Mouse (Mus musculus): ENCODE data around the gene Rmi2.
A peak's percentile ranks its signal among the peaks of the same experiment; 100 is the strongest.

The Rmi2 gene

GRCm38 (mm10) chr16:10865592-10865987 lies 30.7 kb downstream of the Rmi2 start:
- no peak for DNase-seq (ENCODE audit: low spot score in 2 of 2)

- DNase-seq (ENCODE audit: low spot score in 2 of 2): no peak
Measured at GRCm38 (mm10) chr16:10866841-10867240, 32.0 kb downstream of the Rmi2 start.

- no peak for DNase-seq (ENCODE audit: low spot score in 2 of 2)
Measured at GRCm38 (mm10) chr16:10867501-10867900, 32.6 kb downstream of the Rmi2 start.

GRCm38 (mm10) chr16:10867904-10868440 lies 33.1 kb downstream of the Rmi2 start:
- DNase-seq (ENCODE audit: low spot score in 2 of 2): peak in 1 of 2 experiments; percentile 42

GRCm38 (mm10) chr16:10870969-10871368 lies 36.1 kb downstream of the Rmi2 start:
- no peak for DNase-seq (ENCODE audit: low spot score in 2 of 2)

- DNase-seq (ENCODE audit: low spot score in 2 of 2): no peak
Measured at GRCm38 (mm10) chr16:10872825-10873360, 38.0 kb downstream of the Rmi2 start.

GRCm38 (mm10) chr16:10873654-10874053 lies 38.8 kb downstream of the Rmi2 start:
- peak; percentile 67 to 89 for DNase-seq (ENCODE audit: low spot score in 2 of 2)

- DNase-seq (ENCODE audit: low spot score in 2 of 2): no peak
Measured at GRCm38 (mm10) chr16:10878227-10878626, 43.4 kb downstream of the Rmi2 start.

GRCm38 (mm10) chr16:10879467-10879866 lies 44.6 kb downstream of the Rmi2 start:
- DNase-seq (ENCODE audit: low spot score in 2 of 2): peak in 1 of 2 experiments; percentile 56

- DNase-seq (ENCODE audit: low spot score in 2 of 2): no peak
Measured at GRCm38 (mm10) chr16:10881231-10881962, 46.5 kb downstream of the Rmi2 start.

GRCm38 (mm10) chr16:10887436-10887835 lies 52.6 kb downstream of the Rmi2 start:
- no peak for DNase-seq (ENCODE audit: low spot score in 2 of 2)

GRCm38 (mm10) chr16:10890363-10890762 lies 55.5 kb downstream of the Rmi2 start:
- DNase-seq (ENCODE audit: low spot score in 2 of 2): no peak

GRCm38 (mm10) chr16:10893161-10893560 lies 58.3 kb downstream of the Rmi2 start:
- no peak for DNase-seq (ENCODE audit: low spot score in 2 of 2)

GRCm38 (mm10) chr16:10895906-10896305 lies 61.0 kb downstream of the Rmi2 start:
- no peak for DNase-seq (ENCODE audit: low spot score in 2 of 2)

GRCm38 (mm10) chr16:10897372-10897771 lies 62.5 kb downstream of the Rmi2 start:
- no peak for DNase-seq (ENCODE audit: low spot score in 2 of 2)

- no peak for DNase-seq (ENCODE audit: low spot score in 2 of 2)
Measured at GRCm38 (mm10) chr16:10900736-10901135, 65.9 kb downstream of the Rmi2 start.

- DNase-seq (ENCODE audit: low spot score in 2 of 2): no peak
Measured at GRCm38 (mm10) chr16:10901956-10902355, 67.1 kb downstream of the Rmi2 start.

GRCm38 (mm10) chr16:10902849-10903248 lies 68.0 kb downstream of the Rmi2 start:
- DNase-seq (ENCODE audit: low spot score in 2 of 2): no peak

- no peak for DNase-seq (ENCODE audit: low spot score in 2 of 2)
Measured at GRCm38 (mm10) chr16:10905661-10906113, 70.8 kb downstream of the Rmi2 start.

- no peak for DNase-seq (ENCODE audit: low spot score in 2 of 2)
Measured at GRCm38 (mm10) chr16:10910541-10910940, 75.7 kb downstream of the Rmi2 start.

GRCm38 (mm10) chr16:10911061-10911460 lies 76.2 kb downstream of the Rmi2 start:
- DNase-seq (ENCODE audit: low spot score in 2 of 2): no peak

GRCm38 (mm10) chr16:10915066-10915465 lies 80.2 kb downstream of the Rmi2 start:
- no peak for DNase-seq (ENCODE audit: low spot score in 2 of 2)

GRCm38 (mm10) chr16:10916271-10916670 lies 81.4 kb downstream of the Rmi2 start:
- no peak for DNase-seq (ENCODE audit: low spot score in 2 of 2)

All from frontal cortex, postnatal 14 days (tissue).